ENCODE assay signal across 8 mouse cellular contexts in the genomic region with DNA sequence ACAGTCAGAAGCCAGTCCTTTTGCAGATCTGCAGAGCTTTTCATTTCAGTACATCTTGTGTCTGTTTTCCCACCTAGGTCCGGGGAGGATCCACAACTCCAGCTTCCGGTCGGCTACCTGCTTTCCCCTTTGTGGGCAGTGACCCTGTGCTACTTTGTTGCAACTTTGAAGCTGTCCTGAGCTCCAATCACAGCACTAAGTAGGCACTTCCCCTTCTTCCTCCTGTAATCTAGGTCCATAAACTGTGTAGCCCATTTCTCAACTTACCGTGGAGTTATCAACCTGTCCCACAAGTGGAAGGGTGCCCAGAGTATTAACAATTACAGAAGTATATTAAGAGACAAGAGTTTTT. TPM values are rescaled to one million over a fixed set of nuclear protein-coding genes. Genes with fewer than 3 reads are reported as not detected.
DNase-seq lines count a peak whose midpoint lies in the region; ATAC-seq and TF ChIP-seq lines count a peak whose summit lies in the region.

No protein-coding gene starts in this region.

- no peak for DNase-seq in kidney, adult 2 months
- DNase-seq in kidney, adult 8-10 months, result no peak
- no peak for DNase-seq in midbrain, embryonic 14.5 days
- no peak for DNase-seq in thymus, postnatal 25 days
- DNase-seq in thymus, postnatal 14 days, result no peak
- DNase-seq in ovary, adult 18-20 months (ENCODE audit: low spot score), result no peak

- H3K27ac ChIP-seq in kidney, adult 2 months (ENCODE audit: insufficient read depth, low read depth, low read length), result peak overlapping the region; percentile 1; the same call in 1 of the 2 replicates
- no peak overlapping the region; the same call in 1 of the 2 replicates for H3K27ac ChIP-seq in brown adipose tissue, adult 24 weeks (replicated peaks; ENCODE audit: low read depth, low read length)
- H3K27ac ChIP-seq in hindbrain, embryonic 16.5 days (ENCODE audit: low read depth, low read length), result peak overlapping the region; percentile 91; the same call in 1 of the 2 replicates
- H3K27ac ChIP-seq in midbrain, embryonic 14.5 days (replicated peaks; ENCODE audit: low read depth, low read length), result peak overlapping the region; percentile 87

- peak overlapping the region; percentile 91 for H3K4me3 ChIP-seq in kidney, adult 2 months (ENCODE audit: insufficient read depth, low read depth, low read length)
- peak overlapping the region; percentile 79 for H3K4me3 ChIP-seq in brown adipose tissue, adult 24 weeks (ENCODE audit: insufficient read depth, low read depth, low read length)
- H3K4me3 ChIP-seq in hindbrain, embryonic 16.5 days (ENCODE audit: low read length), result peak overlapping the region; percentile 67
- H3K4me3 ChIP-seq in midbrain, embryonic 14.5 days (replicated peaks; ENCODE audit: low read depth, low read length), result peak overlapping the region; percentile 58

- TF ChIP-seq CTCF in kidney, adult 2 months (conservative IDR thresholded peaks at IDR 0.05; ENCODE audit: insufficient read depth, insufficient read length, low read depth, low read length), result no peak

- no peaks in the 10 kb centered on the region; the same call in 1 of the 2 replicates for H3K4me1 ChIP-seq in kidney, adult 2 months (ENCODE audit: control insufficient read depth, insufficient read depth, low read length)
- no peaks in the 10 kb centered on the region for H3K4me1 ChIP-seq in brown adipose tissue, adult 24 weeks (ENCODE audit: control insufficient read depth, insufficient read depth, insufficient read length, low read length)
- H3K4me1 ChIP-seq in hindbrain, embryonic 16.5 days (ENCODE audit: control insufficient read depth, insufficient read depth, low read depth, low read length), result no peaks in the 10 kb centered on the region
- no peaks in the 10 kb centered on the region for H3K4me1 ChIP-seq in midbrain, embryonic 14.5 days (ENCODE audit: control insufficient read depth, insufficient read depth, low read length)

- no peaks in the 10 kb centered on the region for H3K9me3 ChIP-seq in hindbrain, embryonic 16.5 days (ENCODE audit: control insufficient read depth, low read length)
- no peaks in the 10 kb centered on the region for H3K9me3 ChIP-seq in midbrain, embryonic 14.5 days (ENCODE audit: control insufficient read depth, low read length)

- H3K9ac ChIP-seq in hindbrain, embryonic 16.5 days (ENCODE audit: low read depth, low read length), result peak overlapping the region; percentile 80
- H3K9ac ChIP-seq in midbrain, embryonic 14.5 days (replicated peaks; ENCODE audit: low read length), result peak overlapping the region; percentile 74

- peak overlapping the region; percentile 61 for H3K4me2 ChIP-seq in hindbrain, embryonic 16.5 days (ENCODE audit: low read length)
- peak overlapping the region; percentile 52 for H3K4me2 ChIP-seq in midbrain, embryonic 14.5 days (ENCODE audit: low read length)

- no peaks in the 10 kb centered on the region for H3K36me3 ChIP-seq in kidney, adult 2 months (ENCODE audit: control insufficient read depth, insufficient read depth, low read length)
- no peaks in the 10 kb centered on the region for H3K36me3 ChIP-seq in hindbrain, embryonic 16.5 days (ENCODE audit: control insufficient read depth, insufficient read depth, low read length)
- H3K36me3 ChIP-seq in midbrain, embryonic 14.5 days (ENCODE audit: control insufficient read depth, insufficient read depth, low read length), result no peaks in the 10 kb centered on the region

- ATAC-seq in hindbrain, embryonic 16.5 days, result no peak; the same call in 1 of the 2 replicates
- no peak for ATAC-seq in midbrain, embryonic 14.5 days (ENCODE audit: low FRiP score, low TSS enrichment)

- no peak for TF ChIP-seq POLR2A in kidney, adult 2 months (IDR thresholded peaks at IDR 0.05; ENCODE audit: low read depth, low read length)

- no peaks in the 10 kb centered on the region for H3K27me3 ChIP-seq in kidney, adult 2 months (replicated peaks; ENCODE audit: control insufficient read depth, insufficient read depth, low read length)
- H3K27me3 ChIP-seq in hindbrain, embryonic 16.5 days (replicated peaks; ENCODE audit: control insufficient read depth, insufficient read depth, low read length), result no peaks in the 10 kb centered on the region
- no peaks in the 10 kb centered on the region for H3K27me3 ChIP-seq in midbrain, embryonic 14.5 days (ENCODE audit: control insufficient read depth, insufficient read depth, low read length)

- WGBS in kidney, adult 2 months, result 3% methylated on average over 4 of the region's 4 CpGs
- 12% methylated on average over 4 of the region's 4 CpGs for WGBS in hindbrain, embryonic 16.5 days
- WGBS in midbrain, embryonic 14.5 days, result 14% methylated on average over 4 of the region's 4 CpGs

RNA-seq across cellular contexts. Expression of gene 3300002I08Rik, which starts 0.3 kb away (rescaled TPM):
- 1.4 and 1.5 TPM in 2 replicates for polyA plus RNA-seq in kidney, adult 2 months (2012; rRNA removed)
- 1.6 TPM in 1 of 2 replicates, not detected in the other for polyA plus RNA-seq in brown adipose tissue, adult 24 weeks (2012; ENCODE audit: insufficient read depth, insufficient read length, missing spikeins)
- 14.2 and 15.6 TPM in 2 replicates for polyA plus RNA-seq in hindbrain, embryonic 16.5 days (2015; fragmentation: Nextera tagmentation; extraction: Ambion mirVana)
- polyA plus RNA-seq in midbrain, embryonic 14.5 days (2014; fragmentation: Nextera tagmentation; extraction: Ambion mirVana), result 14.8 and 19.7 TPM in 2 replicates

RNA-seq across cellular contexts. Expression of gene Gm10130, which starts 39.4 kb away (rescaled TPM):
- polyA plus RNA-seq in kidney, adult 2 months (2012; rRNA removed), result not detected in 2 replicates
- not detected in 2 replicates for polyA plus RNA-seq in brown adipose tissue, adult 24 weeks (2012; ENCODE audit: insufficient read depth, insufficient read length, missing spikeins)
- 0.94 and 2.1 TPM in 2 replicates for polyA plus RNA-seq in hindbrain, embryonic 16.5 days (2015; fragmentation: Nextera tagmentation; extraction: Ambion mirVana)
- 0.95 and 0.98 TPM in 2 replicates for polyA plus RNA-seq in midbrain, embryonic 14.5 days (2014; fragmentation: Nextera tagmentation; extraction: Ambion mirVana)
